Mouse (Mus musculus): Measurements from ENCODE around the gene Dctpp1.

The Dctpp1 gene

DNA sequence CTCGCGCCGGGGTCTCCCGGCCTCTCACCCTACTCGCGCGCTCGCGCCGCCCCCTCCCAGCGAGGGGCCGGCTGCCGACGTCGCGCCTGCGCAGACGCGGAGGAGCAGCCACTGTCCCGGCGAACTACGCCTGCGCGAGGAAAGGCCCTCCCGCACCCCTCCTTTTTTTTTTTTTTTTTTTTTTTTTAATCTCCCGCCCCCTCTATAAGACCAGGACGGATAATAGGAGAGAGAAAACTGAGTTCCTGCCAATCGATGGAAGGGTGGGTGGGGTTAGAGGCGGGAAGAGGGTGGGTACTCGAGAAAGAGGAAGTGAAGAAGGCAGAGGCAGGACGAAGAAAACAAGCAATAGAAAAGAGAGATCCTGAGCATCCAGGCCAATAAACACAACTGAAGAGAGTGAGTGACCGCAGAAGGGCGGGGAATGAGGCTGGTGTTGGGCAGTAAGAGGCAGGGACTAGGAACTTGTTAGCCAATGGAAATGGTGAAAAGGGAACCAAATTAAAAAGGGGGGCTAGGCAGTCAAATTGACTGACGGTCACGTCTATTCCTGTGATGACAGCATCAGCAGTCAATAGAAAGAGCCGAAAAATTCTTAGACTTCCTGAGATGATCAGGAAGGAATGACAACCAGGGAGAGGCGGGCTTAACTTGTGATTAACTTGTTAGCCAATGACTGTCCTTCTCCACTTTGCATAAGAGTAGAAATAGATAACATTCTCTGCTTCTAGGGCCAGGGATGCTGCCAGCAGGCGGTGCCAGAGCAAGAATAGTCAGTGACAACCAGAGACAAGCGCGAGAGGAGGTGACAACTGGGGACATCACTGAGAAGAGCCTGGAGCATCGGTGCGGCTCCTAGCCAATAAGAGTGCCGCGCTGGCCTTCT lies 51.7 kb downstream of the Dctpp1 start, which contains the start of gene Mylpf:
Mylpf (plus strand) TSS at position 338 of the 886 bp plus-strand sequence.
- DNase-seq, result peak; percentile 100

DNA sequence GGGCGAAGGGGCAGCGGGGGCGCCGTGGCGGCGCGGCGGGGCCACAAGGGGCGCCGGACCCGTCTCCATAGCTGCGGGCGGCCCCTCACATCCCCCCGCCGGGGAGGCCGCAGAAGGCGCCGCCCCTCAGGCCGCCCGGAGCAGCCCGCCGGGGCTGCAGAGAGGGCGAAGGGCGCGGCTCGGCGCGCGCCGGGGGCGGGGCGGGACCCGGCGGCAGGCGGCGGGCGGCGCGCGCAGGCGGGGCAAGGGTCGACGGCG lies 52.3 kb downstream of the Dctpp1 start, which contains the start of gene Tbc1d10b:
Tbc1d10b (minus strand) TSS at position 174 of the 258 bp plus-strand sequence.
- DNase-seq, result no peak

- DNase-seq, result peak; percentile 96
These were observed 52.9 kb downstream of the Dctpp1 start for GRCm38 (mm10) chr7:127207374-127208294.

All from heart, adult 11 months (tissue).